Mouse (Mus musculus) embryo, embryonic 10 days (tissue): ENCODE data around the gene B130006D01Rik.
A peak's percentile ranks its signal among the peaks of the same experiment; 100 is the strongest.

Source experiments
- DNase-seq: peaks from one replicate; pipeline ENCODE4 v3.0.0-alpha.2; 2015; ENCODE audit warnings: low spot score

The B130006D01Rik gene

GRCm38 (mm10) chr11:95723287-95723686 lies at the start of gene B130006D01Rik:
B130006D01Rik (plus strand) TSS chr11:95723587.
- DNase-seq: no peak

- DNase-seq: no peak
Observed at GRCm38 (mm10) chr11:95675498-95675897, 47.9 kb upstream of the B130006D01Rik start.

- DNase-seq: peak; percentile 94
Observed at GRCm38 (mm10) chr11:95676307-95676706, 47.1 kb upstream of the B130006D01Rik start.

GRCm38 (mm10) chr11:95677925-95678701 lies 45.3 kb upstream of the B130006D01Rik start:
- no peak for DNase-seq

GRCm38 (mm10) chr11:95681995-95682601 lies 41.3 kb upstream of the B130006D01Rik start:
- DNase-seq: peak; percentile 18

- DNase-seq: no peak
Observed at GRCm38 (mm10) chr11:95682946-95683345, 40.4 kb upstream of the B130006D01Rik start.

GRCm38 (mm10) chr11:95686031-95686430 lies 37.4 kb upstream of the B130006D01Rik start:
- DNase-seq: peak; percentile 85

- peak; percentile 52 for DNase-seq
Observed at GRCm38 (mm10) chr11:95687084-95687656, 36.2 kb upstream of the B130006D01Rik start.

- DNase-seq: no peak
Observed at GRCm38 (mm10) chr11:95688515-95688914, 34.9 kb upstream of the B130006D01Rik start.

- no peak for DNase-seq
Observed at GRCm38 (mm10) chr11:95688981-95689380, 34.4 kb upstream of the B130006D01Rik start.

- DNase-seq: no peak
Observed at GRCm38 (mm10) chr11:95689544-95689943, 33.8 kb upstream of the B130006D01Rik start.

- DNase-seq: no peak
Observed at GRCm38 (mm10) chr11:95698541-95698940, 24.8 kb upstream of the B130006D01Rik start.

- no peak for DNase-seq
Observed at GRCm38 (mm10) chr11:95700778-95701739, 22.3 kb upstream of the B130006D01Rik start.

GRCm38 (mm10) chr11:95704032-95704969 lies 19.1 kb upstream of the B130006D01Rik start:
- DNase-seq: no peak

- DNase-seq: no peak
Observed at GRCm38 (mm10) chr11:95704970-95705330, 18.4 kb upstream of the B130006D01Rik start.

GRCm38 (mm10) chr11:95709534-95710040 lies 13.8 kb upstream of the B130006D01Rik start:
- DNase-seq: no peak

GRCm38 (mm10) chr11:95710478-95710877 lies 12.9 kb upstream of the B130006D01Rik start:
- DNase-seq: no peak

- DNase-seq: peak; percentile 34
Observed at GRCm38 (mm10) chr11:95712085-95712562, 11.3 kb upstream of the B130006D01Rik start.

- DNase-seq: peak; percentile 89
Observed at GRCm38 (mm10) chr11:95712563-95713224, 10.7 kb upstream of the B130006D01Rik start, which contains the start of gene Zfp652. Zfp652 (plus strand) TSS chr11:95712673.
